Mouse (Mus musculus) forebrain, embryonic 15.5 days (tissue): Measurements from ENCODE around the gene Kansl3. TPM values are rescaled to one million over a fixed set of nuclear protein-coding genes. Genes with fewer than 3 reads are reported as not detected.

ENCODE experiments used
- ATAC-seq: fragments of 200-750 bp; cut with Nextera tagmentation; replicated peaks from 2 replicates; pipeline ENCODE4 v1.8.0; 2017; ENCODE audit warnings: mild to moderate bottlenecking, moderate TSS enrichment, moderate library complexity
- H3K27ac ChIP-seq: fragments of 300-500 bp; sonication (generic); replicated peaks from 2 replicates; pipeline ENCODE4 v1.5.1; 2015; ENCODE audit warnings: mild to moderate bottlenecking, inconsistent platforms
- H3K27me3 ChIP-seq: fragments of 300-500 bp; sonication (generic); 2 replicates; pipeline ENCODE4 v1.6.1; 2015; ENCODE audit warnings: inconsistent platforms
- H3K36me3 ChIP-seq: fragments of 300-500 bp; sonication (generic); 2 replicates; pipeline ENCODE4 v1.6.1; 2015; ENCODE audit warnings: mild to moderate bottlenecking, inconsistent platforms
- H3K4me1 ChIP-seq: fragments of 300-500 bp; sonication (generic); 2 replicates; pipeline ENCODE4 v1.6.1; 2015; ENCODE audit warnings: inconsistent platforms
- H3K4me2 ChIP-seq: fragments of 300-500 bp; sonication (generic); replicated peaks from 2 replicates; pipeline ENCODE4 v1.6.1; 2015; ENCODE audit warnings: mild to moderate bottlenecking, inconsistent platforms
- H3K4me3 ChIP-seq: fragments of 300-500 bp; sonication (generic); 2 replicates; pipeline ENCODE4 v1.5.1; 2015; ENCODE audit warnings: mild to moderate bottlenecking, inconsistent platforms
- H3K9ac ChIP-seq: fragments of 300-500 bp; sonication (generic); replicated peaks from 2 replicates; pipeline ENCODE4 v1.6.1; 2015; ENCODE audit warnings: mild to moderate bottlenecking, inconsistent platforms
- H3K9me3 ChIP-seq: fragments of 300-500 bp; sonication (generic); 2 replicates; pipeline ENCODE4 v1.6.1; 2016; ENCODE audit warnings: inconsistent platforms
- WGBS: fragments of 180-500 bp; shearing (Covaris S2); methylation state at CpG from one replicate; pipeline ENCODE4 v1.1.7; 2015; ENCODE audit warnings: mixed read lengths; 5-methylcytosine and 5-hydroxymethylcytosine counted together
- polyA plus RNA-seq: library from polyadenylated mRNA; unstranded; fragments of >200 nt; fragmentation: Nextera tagmentation; extraction: Ambion mirVana; gene quantifications from 2 replicates; pipeline ENCODE4 v1.2.1, GENCODE M21; 2015

Gene Kansl3
- polyA plus RNA-seq, 1 experiment from 2014 or later, result 37.2 TPM

DNA sequence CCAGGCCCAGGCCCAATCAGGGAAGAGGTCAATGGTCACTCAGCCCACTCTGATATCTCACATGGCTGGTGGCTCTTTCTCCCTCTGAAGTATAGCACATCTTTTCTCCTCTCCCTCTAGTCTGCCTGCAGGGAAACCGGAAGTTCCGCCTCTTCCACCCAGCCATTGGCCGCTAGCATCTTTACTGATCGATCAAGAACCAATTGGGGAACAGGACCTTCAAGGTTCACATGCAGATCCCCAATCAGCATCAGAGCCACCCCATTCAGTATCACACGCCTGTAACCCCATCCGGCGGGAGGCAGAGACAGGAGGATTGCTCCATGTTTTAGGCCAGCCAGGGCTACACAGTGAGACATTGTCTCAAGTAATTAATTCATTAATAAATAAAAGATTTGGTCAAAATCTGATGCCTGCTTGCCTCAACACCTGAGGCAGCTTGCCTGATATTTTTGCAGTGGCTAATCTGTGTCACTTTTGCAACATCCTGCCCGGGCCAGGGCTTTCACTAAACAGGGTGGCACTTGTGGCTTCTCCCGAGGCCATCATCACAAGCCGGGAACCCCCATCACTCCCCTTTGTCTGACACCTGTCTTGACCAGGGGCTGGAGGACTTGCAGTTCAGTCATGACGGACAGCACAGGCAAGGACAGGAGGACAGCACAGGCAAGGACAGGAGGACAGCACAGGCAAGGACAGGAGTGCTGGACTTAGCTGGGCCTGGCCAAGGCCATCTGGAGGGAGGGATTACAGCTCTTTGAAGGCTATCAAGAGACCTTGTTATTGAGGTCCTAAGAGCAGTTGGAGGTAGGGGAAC lies 53.8 kb downstream of the Kansl3 start:
- no peak for ATAC-seq
- no peaks in the 10 kb centered on the region for H3K9me3 ChIP-seq
- 94% methylated on average over 11 of the region's 11 CpGs for WGBS

DNA sequence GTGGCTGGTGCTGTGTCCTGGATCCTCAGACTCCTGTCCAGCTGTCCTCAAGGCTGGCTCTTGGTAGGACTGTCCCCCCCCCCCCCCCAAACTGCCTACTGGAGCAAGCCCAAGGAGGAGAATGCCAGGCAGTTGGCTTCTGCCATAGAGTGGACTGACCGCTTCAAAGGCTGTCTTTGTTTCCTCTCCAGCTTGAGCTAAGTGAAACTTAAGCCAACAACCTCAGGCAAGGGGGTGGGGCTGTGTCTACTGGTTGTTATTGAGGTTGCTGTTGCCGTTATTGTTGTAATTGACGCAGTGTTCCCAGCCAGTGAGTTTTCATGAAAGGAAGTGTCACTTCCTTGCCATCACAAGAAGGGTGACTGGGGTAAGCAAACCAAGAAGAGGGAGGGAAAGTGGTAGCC lies 59.5 kb downstream of the Kansl3 start:
- Histone ChIP-seq H3K27ac (no peak overlapping the region), H3K4me2 (no peak overlapping the region), H3K9me3 (no peaks in the 10 kb centered on the region), H3K4me3 (no peak overlapping the region), H3K4me1 (peaks cover 21% of the 10 kb centered on the region), H3K27me3 (peaks cover 4% of the 10 kb centered on the region; the same call in 1 of the 2 replicates), H3K9ac (no peak overlapping the region), H3K36me3 (no peaks in the 10 kb centered on the region)
- 11% methylated on average over 3 of the region's 3 CpGs for WGBS
- ATAC-seq, result no peak

More for the DNA sequence above, 53.8 kb downstream of the Kansl3 start:
- Histone ChIP-seq H3K9ac (no peak overlapping the region), H3K4me3 (no peak overlapping the region), H3K27me3 (no peaks in the 10 kb centered on the region), H3K36me3 (no peaks in the 10 kb centered on the region), H3K4me1 (no peaks in the 10 kb centered on the region), H3K4me2 (no peak overlapping the region), H3K27ac (no peak overlapping the region)

DNA sequence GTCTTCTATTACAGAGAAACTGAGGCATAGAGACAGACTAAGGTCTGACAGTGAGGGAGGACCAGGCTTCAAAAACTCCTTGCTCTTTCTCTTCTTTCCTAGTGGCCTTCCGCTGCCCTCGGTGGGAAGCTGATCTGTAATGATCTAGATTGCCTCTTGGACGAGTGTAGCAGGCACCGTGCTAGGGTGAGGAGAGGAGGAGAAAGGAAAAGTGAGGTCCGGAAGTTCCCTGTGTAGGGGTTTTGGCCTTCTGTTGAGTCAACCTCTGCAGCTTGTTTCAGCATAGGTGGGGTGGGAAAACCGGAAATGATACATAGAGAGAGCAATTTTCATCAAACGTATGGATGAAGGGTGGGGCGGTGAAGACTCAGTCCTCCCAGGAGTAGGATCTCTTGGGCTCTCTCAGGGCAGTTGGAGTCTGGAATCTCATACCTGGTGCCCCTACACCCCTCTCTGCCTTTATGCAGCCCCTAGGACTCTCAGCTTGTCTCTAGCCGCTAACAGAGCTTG lies 60.0 kb downstream of the Kansl3 start:
- Histone ChIP-seq H3K27me3 (peaks cover 4% of the 10 kb centered on the region; the same call in 1 of the 2 replicates), H3K4me3 (0 out of 2 replicates have a peak overlapping the region, but pooled peaks have one; percentile 74), H3K36me3 (no peaks in the 10 kb centered on the region), H3K4me1 (peaks cover 21% of the 10 kb centered on the region), H3K27ac (no peak overlapping the region), H3K4me2 (no peak overlapping the region), H3K9ac (no peak overlapping the region), H3K9me3 (no peaks in the 10 kb centered on the region)
- no peak for ATAC-seq
- WGBS, result 66% methylated on average over 9 of the region's 9 CpGs

DNA sequence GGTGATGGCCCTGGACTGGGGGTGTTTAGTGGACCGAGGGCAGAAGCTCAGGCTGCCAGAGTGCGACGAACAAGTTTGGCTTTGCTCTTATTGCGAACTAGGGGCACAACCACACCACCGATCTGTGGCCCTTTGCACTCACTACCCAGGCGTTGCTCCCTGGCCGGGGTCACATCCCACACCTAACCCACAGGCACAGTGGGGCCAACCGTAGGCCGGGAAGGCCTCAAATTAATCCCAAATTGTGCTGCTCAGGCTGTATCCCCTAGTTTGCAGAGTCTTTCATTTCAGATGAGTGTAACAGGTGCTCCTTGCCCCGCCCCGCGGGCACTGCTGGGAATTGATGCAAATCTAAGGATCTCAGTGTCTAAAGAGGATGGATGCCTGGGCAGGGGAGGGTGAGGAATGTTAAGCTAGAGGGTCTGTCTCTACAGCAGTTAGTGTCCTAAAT lies 60.5 kb downstream of the Kansl3 start:
- no peaks in the 10 kb centered on the region for H3K9me3 ChIP-seq
- no peak for ATAC-seq
- peak overlapping the region; percentile 74 for H3K4me3 ChIP-seq
- H3K4me1 ChIP-seq, result peaks cover 21% of the 10 kb centered on the region
- H3K36me3 ChIP-seq, result no peaks in the 10 kb centered on the region
- peak overlapping the region; percentile 62 for H3K9ac ChIP-seq
- 6% methylated on average over 12 of the region's 12 CpGs for WGBS
- peaks cover 4% of the 10 kb centered on the region; the same call in 1 of the 2 replicates for H3K27me3 ChIP-seq
- H3K4me2 ChIP-seq, result peak overlapping the region; percentile 99
- no peak overlapping the region for H3K27ac ChIP-seq

DNA sequence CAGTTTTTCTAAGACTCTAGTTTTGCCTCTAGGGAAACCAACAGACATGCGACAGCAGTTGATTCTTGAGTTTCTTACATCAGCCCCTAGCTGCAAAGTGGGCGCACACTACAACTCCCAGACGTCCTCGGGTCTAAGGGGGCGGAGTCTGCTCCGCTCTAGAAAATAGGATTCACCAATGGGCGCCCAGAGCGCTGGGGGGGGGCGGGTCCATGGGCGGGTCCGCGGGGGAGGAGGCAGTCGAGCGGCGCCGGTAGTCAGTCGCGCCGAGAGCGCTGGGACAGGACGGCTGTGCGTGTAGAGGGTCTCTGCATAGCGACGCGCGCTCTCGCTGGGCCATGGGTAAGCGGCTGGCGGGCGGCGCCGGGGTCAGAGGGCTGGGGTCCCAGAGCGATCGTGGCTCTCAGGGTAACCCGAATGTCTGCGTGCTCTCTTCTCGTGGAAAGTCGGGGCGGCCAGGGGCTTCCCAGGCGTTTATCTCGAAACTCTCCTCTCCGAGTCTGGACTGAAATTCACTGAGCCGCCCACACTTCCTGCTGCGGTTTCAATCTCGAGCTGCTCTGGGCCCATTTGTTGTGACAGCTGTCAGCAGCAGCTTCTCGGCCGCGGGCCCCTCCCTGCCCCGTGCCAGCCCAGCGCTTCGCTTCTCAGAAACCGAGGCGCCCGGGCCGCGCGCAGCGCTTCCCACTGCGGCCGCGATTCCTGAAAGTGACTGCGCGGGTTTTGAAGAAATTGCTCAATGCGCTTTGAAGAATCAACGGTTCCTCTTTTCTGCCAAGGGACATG lies 61.3 kb downstream of the Kansl3 start, which contains the start of gene Arid5a:
Gene Arid5a, plus strand, starts transcription at position 239 of the 786 bp plus-strand sequence.
- Histone ChIP-seq H3K9me3 (no peaks in the 10 kb centered on the region), H3K36me3 (no peaks in the 10 kb centered on the region), H3K27ac (peak within 1 kb of the TSS; percentile 64), H3K4me3 (peak within 1 kb of the TSS; percentile 74), H3K4me1 (peaks cover 26% of the 10 kb centered on the region), H3K27me3 (peaks cover 4% of the 10 kb centered on the region; the same call in 1 of the 2 replicates), H3K4me2 (peak within 1 kb of the TSS; percentile 99), H3K9ac (peak within 1 kb of the TSS; percentile 62)
- ATAC-seq, result peak; percentile 93
- WGBS, result under 1% methylated on average over 58 of the region's 65 CpGs

DNA sequence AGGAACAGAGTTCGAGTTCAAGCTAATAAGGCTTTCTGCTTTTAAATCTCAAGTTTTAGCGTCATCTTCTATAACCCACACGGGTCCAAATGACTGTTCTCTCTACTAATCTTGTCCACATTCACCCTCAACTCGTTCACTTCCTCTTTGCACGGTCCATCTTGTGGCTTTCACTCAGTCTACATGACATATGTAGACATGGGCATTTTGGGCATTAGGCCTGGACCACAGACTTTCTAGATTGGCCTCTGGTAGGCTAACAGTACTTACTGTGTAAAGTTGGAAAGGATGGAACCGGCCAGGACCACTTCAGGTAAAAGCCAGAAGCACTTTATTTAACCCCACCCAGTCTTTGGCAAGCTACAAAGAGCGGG lies 61.9 kb downstream of the Kansl3 start:
- 68% methylated on average over 7 of the region's 7 CpGs for WGBS
- H3K9ac ChIP-seq, result no peak overlapping the region
- no peak overlapping the region for H3K4me3 ChIP-seq
- no peak overlapping the region for H3K4me2 ChIP-seq
- H3K27ac ChIP-seq, result no peak overlapping the region
- ATAC-seq, result peak; percentile 9; the same call in 1 of the 2 replicates
- H3K36me3 ChIP-seq, result no peaks in the 10 kb centered on the region
- H3K27me3 ChIP-seq, result peaks cover 4% of the 10 kb centered on the region; the same call in 1 of the 2 replicates
- peaks cover 26% of the 10 kb centered on the region for H3K4me1 ChIP-seq
- no peaks in the 10 kb centered on the region for H3K9me3 ChIP-seq

DNA sequence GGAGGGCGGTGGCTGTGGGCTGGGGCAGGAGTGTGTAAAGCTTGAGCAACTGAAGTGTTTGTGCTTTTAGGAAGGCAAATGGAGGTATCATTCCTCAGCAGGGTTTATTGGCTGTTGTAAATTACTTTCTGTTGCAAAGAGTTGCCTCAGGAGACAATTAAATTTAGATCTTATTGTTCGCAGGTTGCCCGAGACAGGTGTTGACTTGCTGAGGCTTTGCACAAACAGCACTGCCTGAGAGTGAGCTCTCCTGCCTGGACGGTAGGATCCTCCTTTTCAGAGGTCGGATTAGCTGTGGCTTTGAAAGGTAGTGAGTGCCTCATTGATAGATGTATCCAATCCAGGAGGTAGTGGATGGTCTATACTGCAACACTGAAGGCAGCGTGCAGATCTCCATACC lies 62.9 kb downstream of the Kansl3 start:
- H3K27ac ChIP-seq, result no peak overlapping the region
- H3K9ac ChIP-seq, result no peak overlapping the region
- H3K4me3 ChIP-seq, result no peak overlapping the region
- H3K4me2 ChIP-seq, result no peak overlapping the region
- no peaks in the 10 kb centered on the region for H3K9me3 ChIP-seq
- no peaks in the 10 kb centered on the region for H3K36me3 ChIP-seq
- peaks cover 26% of the 10 kb centered on the region for H3K4me1 ChIP-seq
- ATAC-seq, result no peak
- peaks cover 4% of the 10 kb centered on the region; the same call in 1 of the 2 replicates for H3K27me3 ChIP-seq
- WGBS, result 77% methylated on average over 6 of the region's 6 CpGs

DNA sequence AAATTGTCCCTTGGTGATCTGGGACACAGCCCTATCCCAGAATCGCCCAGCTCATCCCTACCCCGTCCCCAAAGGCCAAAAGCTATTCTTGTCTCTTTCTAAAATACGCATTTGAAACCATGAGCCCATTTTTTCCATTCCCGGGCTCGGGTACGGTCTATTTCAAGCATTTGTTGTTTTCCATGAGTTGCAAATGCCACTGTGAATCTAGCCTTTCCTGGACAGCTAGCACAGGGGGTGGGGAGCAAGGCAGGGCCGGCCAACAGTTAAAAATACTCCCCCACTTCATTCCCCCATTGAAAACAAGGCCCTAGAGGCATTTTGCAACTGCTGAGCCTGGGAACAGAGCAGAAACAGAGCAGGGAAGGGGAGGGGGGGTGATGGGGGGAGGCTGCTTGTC lies 64.2 kb downstream of the Kansl3 start:
- no peak overlapping the region for H3K9ac ChIP-seq
- H3K4me3 ChIP-seq, result no peak overlapping the region
- H3K36me3 ChIP-seq, result no peaks in the 10 kb centered on the region
- peaks cover 4% of the 10 kb centered on the region; the same call in 1 of the 2 replicates for H3K27me3 ChIP-seq
- H3K27ac ChIP-seq, result no peak overlapping the region
- H3K4me1 ChIP-seq, result peaks cover 25% of the 10 kb centered on the region
- ATAC-seq, result no peak
- no peak overlapping the region for H3K4me2 ChIP-seq
- H3K9me3 ChIP-seq, result no peaks in the 10 kb centered on the region
- 71% methylated on average over 7 of the region's 7 CpGs for WGBS

DNA sequence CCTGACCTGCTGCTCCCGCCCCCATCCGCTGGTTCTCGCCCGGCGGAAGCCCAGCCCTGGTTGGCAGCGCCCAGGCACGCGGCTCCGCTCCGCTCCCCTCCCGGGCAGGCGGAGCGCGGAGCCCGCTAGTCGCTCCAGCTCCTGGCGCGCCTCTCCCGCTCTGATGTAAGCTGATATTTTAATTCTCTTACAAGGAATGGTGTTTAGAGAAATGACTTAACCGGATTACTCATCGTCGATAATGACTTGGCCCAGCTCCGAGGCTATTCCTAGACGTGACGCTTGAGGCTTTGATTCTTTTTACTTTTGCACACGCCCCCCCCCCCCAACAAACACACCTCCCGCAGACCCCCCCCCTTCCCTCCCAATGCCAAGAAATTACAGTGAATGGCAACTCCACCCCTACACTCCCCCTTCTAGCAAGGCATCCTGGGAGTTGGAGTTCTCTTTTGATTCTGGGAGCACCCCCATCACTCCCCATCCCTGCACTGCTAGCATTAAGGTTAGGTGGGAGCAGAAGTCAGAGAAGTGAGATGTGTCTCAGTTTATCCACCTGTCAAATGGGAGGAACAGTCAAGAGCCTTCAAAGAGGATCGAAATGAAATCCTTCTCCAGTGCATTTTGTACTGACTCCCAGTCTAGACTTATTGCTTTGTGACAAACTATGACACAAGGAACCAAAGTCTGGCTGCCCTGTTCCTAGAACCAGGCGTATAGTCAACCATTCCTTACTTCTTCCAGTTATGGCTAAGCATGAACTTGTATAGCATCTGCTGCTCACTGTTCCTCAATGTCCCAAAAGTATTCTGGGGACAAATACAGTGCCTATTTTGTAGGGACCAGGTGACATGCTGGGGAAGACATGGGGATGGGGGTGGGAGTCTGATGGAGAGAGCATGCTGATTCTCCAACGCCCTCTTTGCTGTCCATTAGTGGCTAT lies 65.3 kb downstream of the Kansl3 start:
- peak; percentile 60 for ATAC-seq

DNA sequence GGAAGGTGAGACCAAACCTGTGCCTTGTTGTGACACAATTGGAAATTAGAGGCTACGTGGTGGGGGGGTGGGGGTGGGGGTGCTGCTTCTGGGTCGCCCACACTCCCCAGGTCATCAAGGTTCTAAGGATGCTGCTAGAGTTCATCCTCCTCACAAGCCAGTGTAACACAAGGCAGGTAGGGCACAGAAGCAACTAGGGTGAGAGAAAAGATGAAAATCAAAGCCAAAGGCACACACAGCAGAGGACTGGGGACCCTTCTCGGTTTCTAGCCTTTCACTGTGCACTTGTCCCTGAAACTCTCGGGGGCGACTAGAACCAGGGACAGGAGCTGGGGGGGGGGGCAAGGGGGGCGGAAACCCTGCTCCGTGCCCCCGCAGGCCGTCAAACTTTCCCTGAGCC lies 66.0 kb downstream of the Kansl3 start:
- 13% methylated on average over 9 of the region's 9 CpGs for WGBS
- H3K27ac ChIP-seq, result peak overlapping the region; percentile 66

More for the DNA sequence above, 65.3 kb downstream of the Kansl3 start:
- peaks cover 4% of the 10 kb centered on the region; the same call in 1 of the 2 replicates for H3K27me3 ChIP-seq
- H3K4me1 ChIP-seq, result peaks cover 14% of the 10 kb centered on the region
- H3K9me3 ChIP-seq, result no peaks in the 10 kb centered on the region
- peak overlapping the region; percentile 66 for H3K27ac ChIP-seq
- H3K9ac ChIP-seq, result peak overlapping the region; percentile 37
- H3K4me3 ChIP-seq, result peak overlapping the region; percentile 39
- H3K4me2 ChIP-seq, result peak overlapping the region; percentile 72
- WGBS, result 9% methylated on average over 30 of the region's 30 CpGs
- H3K36me3 ChIP-seq, result no peaks in the 10 kb centered on the region

DNA sequence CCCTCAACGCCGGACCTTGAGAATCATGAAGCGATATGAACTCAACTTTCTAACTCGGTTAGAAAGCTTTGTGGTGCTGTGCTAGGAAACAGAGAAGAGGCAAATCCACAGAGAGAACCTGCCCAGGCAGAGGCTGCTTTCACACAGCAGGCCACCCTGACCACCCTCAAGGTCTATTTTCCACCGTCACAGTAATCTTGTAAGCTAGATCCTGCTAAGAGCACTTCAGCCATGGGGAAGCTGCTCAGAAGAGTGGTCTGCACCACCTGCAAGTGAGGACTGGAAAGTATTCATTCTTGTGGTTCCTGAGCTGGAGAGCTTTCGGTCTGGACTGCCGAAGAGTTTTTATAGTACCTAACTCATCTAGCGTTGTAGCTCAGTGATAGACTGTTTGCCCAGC lies 66.7 kb downstream of the Kansl3 start:
- 82% methylated on average over 8 of the region's 8 CpGs for WGBS
- H3K27ac ChIP-seq, result no peak overlapping the region
- ATAC-seq, result no peak

More for the DNA sequence above, 66.0 kb downstream of the Kansl3 start:
- peak overlapping the region; percentile 37 for H3K9ac ChIP-seq
- H3K36me3 ChIP-seq, result no peaks in the 10 kb centered on the region
- H3K4me3 ChIP-seq, result peak overlapping the region; percentile 39
- no peaks in the 10 kb centered on the region for H3K9me3 ChIP-seq
- 0 out of 2 replicates have a peak, but pooled peaks have one; percentile 0 for ATAC-seq
- H3K4me2 ChIP-seq, result peak overlapping the region; percentile 72
- H3K27me3 ChIP-seq, result no peaks in the 10 kb centered on the region
- H3K4me1 ChIP-seq, result peaks cover 7% of the 10 kb centered on the region

More for the DNA sequence above, 66.7 kb downstream of the Kansl3 start:
- H3K9ac ChIP-seq, result no peak overlapping the region
- no peaks in the 10 kb centered on the region for H3K36me3 ChIP-seq
- H3K27me3 ChIP-seq, result no peaks in the 10 kb centered on the region
- H3K4me2 ChIP-seq, result no peak overlapping the region
- H3K4me3 ChIP-seq, result no peak overlapping the region
- H3K9me3 ChIP-seq, result no peaks in the 10 kb centered on the region
- H3K4me1 ChIP-seq, result peaks cover 6% of the 10 kb centered on the region
